Mouse (Mus musculus) MEL (cell line): ENCODE results near the gene Zfp408. TPM values are rescaled to one million over a fixed set of nuclear protein-coding genes. Genes with fewer than 3 reads are reported as not detected.

Experiments used
- DNase-seq: peaks from one replicate; pipeline ENCODE4 v3.0.0; 2011; ENCODE audit warnings: low read depth, low spot score
- H3K27ac ChIP-seq: 2 replicates; pipeline ENCODE4 v1.5.1; 2012; ENCODE audit warnings: low read depth, mild to moderate bottlenecking, control low read depth, low read length, moderate library complexity; ENCODE audit not compliant: control insufficient read depth
- H3K27me3 ChIP-seq, 2 experiments: fragments of 150-350 bp in 1 of 2; sonication (generic) in 1 of 2; 2 replicates each; pipeline ENCODE4 v1.6.1; 2012; ENCODE audit warnings: low read length in 2 of 2, mild to moderate bottlenecking in 2 of 2, improper control_type of control experiment in 1 of 2, moderate library complexity in 1 of 2; ENCODE audit not compliant: insufficient read depth in 2 of 2, control insufficient read depth in 1 of 2
- H3K36me3 ChIP-seq, 2 experiments: 2 replicates each; pipeline ENCODE4 v1.6.1; 2012 to 2014; ENCODE audit warnings: low read length in 2 of 2, improper control_type of control experiment in 1 of 2, inconsistent platforms in 1 of 2, mild to moderate bottlenecking in 1 of 2; ENCODE audit not compliant: insufficient read depth in 2 of 2, control insufficient read depth in 1 of 2
- H3K4me1 ChIP-seq, 2 experiments: fragments of 150-350 bp in 1 of 2; sonication (generic) in 1 of 2; 2 replicates each; pipeline ENCODE4 v1.6.1; 2012; ENCODE audit warnings: low read length in 2 of 2, improper control_type of control experiment in 1 of 2, mild to moderate bottlenecking in 1 of 2; ENCODE audit not compliant: insufficient read depth in 2 of 2, control insufficient read depth in 1 of 2
- H3K4me3 ChIP-seq, 2 experiments: fragments of 150-350 bp in 1 of 2; sonication (generic) in 1 of 2; 2 replicates each; pipeline ENCODE4 v1.5.1; 2012; ENCODE audit warnings: low read depth in 2 of 2, low read length in 2 of 2, mild to moderate bottlenecking in 2 of 2, moderate library complexity in 2 of 2, control low read depth in 1 of 2, improper control_type of control experiment in 1 of 2; ENCODE audit not compliant: control insufficient read depth in 1 of 2, insufficient read depth in 1 of 2
- H3K79me2 ChIP-seq: 2 replicates; pipeline ENCODE4 v1.6.1; 2012; ENCODE audit warnings: mild to moderate bottlenecking, low read length, moderate library complexity; ENCODE audit not compliant: control insufficient read depth, poor library complexity, insufficient read depth
- H3K9ac ChIP-seq: 2 replicates; pipeline ENCODE4 v1.6.1; 2012; ENCODE audit warnings: low read depth, mild to moderate bottlenecking, control low read depth, low read length, moderate library complexity; ENCODE audit not compliant: control insufficient read depth, poor library complexity, severe bottlenecking
- H3K9me3 ChIP-seq: fragments of 150-350 bp; sonication (generic); replicated peaks from 2 replicates; pipeline ENCODE4 v1.6.1; 2012; ENCODE audit warnings: mild to moderate bottlenecking, low read length, improper control_type of control experiment, moderate library complexity; ENCODE audit not compliant: insufficient read depth
- BHLHE40 ChIP-seq: IDR thresholded peaks from 2 replicates; pipeline ENCODE4 v1.6.1; 2012; ENCODE audit warnings: low read depth, mild to moderate bottlenecking, inconsistent platforms, low read length, improper control_type of control experiment, borderline replicate concordance
- ELF1 ChIP-seq: IDR thresholded peaks from 2 replicates; pipeline ENCODE4 v1.6.1; 2014; ENCODE audit warnings: low read depth, mild to moderate bottlenecking, inconsistent platforms, low read length, improper control_type of control experiment, moderate library complexity
- GABPA ChIP-seq: IDR thresholded peaks from 2 replicates; pipeline ENCODE4 v1.6.1; 2012; ENCODE audit warnings: low read depth, mild to moderate bottlenecking, inconsistent platforms, low read length, improper control_type of control experiment, moderate library complexity
- MAZ ChIP-seq: IDR thresholded peaks from 2 replicates; pipeline ENCODE4 v1.6.1; 2012; ENCODE audit warnings: low read depth, mild to moderate bottlenecking, inconsistent platforms, low read length, improper control_type of control experiment
- MYB ChIP-seq: IDR thresholded peaks from 2 replicates; pipeline ENCODE4 v1.6.1; 2011; ENCODE audit warnings: mild to moderate bottlenecking, low read depth, low read length, improper control_type of control experiment
- MYC ChIP-seq: IDR thresholded peaks from 2 replicates; pipeline ENCODE4 v1.6.1; 2011; ENCODE audit warnings: low read depth, mild to moderate bottlenecking, low read length, improper control_type of control experiment, moderate library complexity
- NRF1 ChIP-seq: IDR thresholded peaks from 2 replicates; pipeline ENCODE4 v1.6.1; 2014; ENCODE audit warnings: low read depth, mild to moderate bottlenecking, inconsistent platforms, low read length, improper control_type of control experiment, moderate library complexity; ENCODE audit not compliant: poor library complexity, insufficient read depth, severe bottlenecking
- POLR2A ChIP-seq, 2 experiments: IDR thresholded peaks; 2 replicates each; pipeline ENCODE4 v1.6.1; 2011 to 2012; ENCODE audit warnings: low read length in 2 of 2, mild to moderate bottlenecking in 2 of 2, control low read depth in 1 of 2, improper control_type of control experiment in 1 of 2, low read depth in 1 of 2, moderate library complexity in 1 of 2; ENCODE audit not compliant: control insufficient read depth in 1 of 2, insufficient read depth in 1 of 2, poor library complexity in 1 of 2
- POLR2AphosphoS5 ChIP-seq: IDR thresholded peaks from 2 replicates; pipeline ENCODE4 v1.6.1; 2012; ENCODE audit warnings: low read depth, borderline replicate concordance, mild to moderate bottlenecking, inconsistent platforms, low read length, moderate library complexity, mixed read lengths
- RAD21 ChIP-seq: IDR thresholded peaks from 2 replicates; pipeline ENCODE4 v1.6.1; 2011; ENCODE audit warnings: mild to moderate bottlenecking, low read depth, low read length, improper control_type of control experiment
- RCOR1 ChIP-seq: IDR thresholded peaks from 2 replicates; pipeline ENCODE4 v1.6.1; 2012; ENCODE audit warnings: low read depth, mild to moderate bottlenecking, inconsistent platforms, low read length, improper control_type of control experiment
- TAL1 ChIP-seq: IDR thresholded peaks from 2 replicates; pipeline ENCODE4 v1.6.1; 2012; ENCODE audit warnings: mild to moderate bottlenecking, inconsistent platforms, low read length, moderate library complexity, mixed read lengths
- ZNF384 ChIP-seq: IDR thresholded peaks from 2 replicates; pipeline ENCODE4 v1.6.1; 2012; ENCODE audit warnings: low read depth, mild to moderate bottlenecking, inconsistent platforms, low read length, improper control_type of control experiment
- polyA plus RNA-seq, 2 experiments: library from polyadenylated mRNA; stranded (reverse) in 1 of 2; unstranded in 1 of 2; fragments of >175 nt in 1 of 2; fragments of >200 nt in 1 of 2; gene quantifications; 2 replicates each; pipeline versions ENCODE4 v1.2.1 to v1.2.4; 2012; ENCODE audit warnings: low replicate concordance in 2 of 2, low read depth in 1 of 2; ENCODE audit not compliant: insufficient read length in 2 of 2, insufficient read depth in 1 of 2, missing spikeins in 1 of 2
- total RNA-seq: library from RNA; depleted of rRNA; stranded (reverse); fragments of 300-350 nt; gene quantifications from 2 replicates; pipeline ENCODE4 v1.2.3, GENCODE M21; 2012

The Zfp408 gene
- total and polyA plus RNA-seq, 3 experiments = 10.4 to 16.4 TPM; not detected in 1

- no peaks in the 10 kb centered on the region for H3K4me1 ChIP-seq
- DNase-seq = no peak
- TF ChIP-seq GABPA (no peak), TAL1 (no peak), ZNF384 (no peak), POLR2A (IDR thresholded peaks at IDR 0.05; ENCODE audit: control insufficient read depth in 1 of 2, insufficient read depth in 1 of 2, low read depth in 1 of 2, low read length in 2 of 2, poor library complexity in 1 of 2) (no peak), MYB (no peak), MYC (no peak), RCOR1 (no peak)
- H3K27ac ChIP-seq = no peak overlapping the region
- H3K4me3 ChIP-seq = no peak overlapping the region
- H3K9ac ChIP-seq = no peak overlapping the region
- H3K36me3 ChIP-seq = no peaks in the 10 kb centered on the region
- no peaks in the 10 kb centered on the region for H3K27me3 ChIP-seq
- no peaks in the 10 kb centered on the region for H3K9me3 ChIP-seq
- H3K79me2 ChIP-seq = no peaks in the 10 kb centered on the region
These were observed 46.0 kb upstream of the Zfp408 start for GRCm38 (mm10) chr2:91695436-91696224.

GRCm38 (mm10) chr2:91689452-91689851 lies 39.9 kb upstream of the Zfp408 start:
- Histone ChIP-seq H3K36me3 (no peaks in the 10 kb centered on the region; a peak in 1 of 4 replicates), H3K27ac (no peak overlapping the region), H3K4me1 (no peaks in the 10 kb centered on the region), H3K9me3 (no peaks in the 10 kb centered on the region), H3K9ac (no peak overlapping the region), H3K27me3 (no peaks in the 10 kb centered on the region), H3K79me2 (no peaks in the 10 kb centered on the region), H3K4me3 (no peak overlapping the region)
- no peak for DNase-seq
- TF ChIP-seq MAZ = no peak
- TF ChIP-seq MYC = no peak
- no peak for TF ChIP-seq RAD21
- TF ChIP-seq ELF1 = no peak
- TF ChIP-seq POLR2AphosphoS5 = no peak

GRCm38 (mm10) chr2:91683919-91684318 lies 34.3 kb upstream of the Zfp408 start:
- TF ChIP-seq BHLHE40 (no peak), NRF1 (no peak)
- H3K27me3 ChIP-seq = no peaks in the 10 kb centered on the region
- no peak overlapping the region for H3K4me3 ChIP-seq
- no peak overlapping the region for H3K27ac ChIP-seq
- H3K9me3 ChIP-seq = no peaks in the 10 kb centered on the region
- no peaks in the 10 kb centered on the region for H3K79me2 ChIP-seq
- H3K36me3 ChIP-seq = no peaks in the 10 kb centered on the region; a peak in 1 of 4 replicates
- H3K4me1 ChIP-seq = no peaks in the 10 kb centered on the region
- no peak overlapping the region for H3K9ac ChIP-seq
- DNase-seq = no peak
